Mouse (Mus musculus) intestine, embryonic 14.5 days (tissue): ENCODE data around the gene Gm5916. TPM values are rescaled to one million over a fixed set of nuclear protein-coding genes. Genes with fewer than 3 reads are reported as not detected.

ENCODE experiments used
- ATAC-seq: fragments of 200-750 bp; cut with Nextera tagmentation; replicated peaks from 2 replicates; pipeline ENCODE4 v1.8.0; 2017; ENCODE audit warnings: low read depth, moderate number of reproducible peaks, moderate TSS enrichment, moderate library complexity; ENCODE audit not compliant: low FRiP score, low TSS enrichment
- DNase-seq: peaks from one replicate; pipeline ENCODE4 v3.0.0-alpha.2; 2018; ENCODE audit warnings: low spot score
- H3K27ac ChIP-seq: fragments of 300-500 bp; sonication (generic); 2 replicates; pipeline ENCODE4 v1.5.1; 2014; ENCODE audit warnings: low read depth, mild to moderate bottlenecking, control low read depth
- H3K27me3 ChIP-seq: fragments of 300-500 bp; sonication (generic); replicated peaks from 2 replicates; pipeline ENCODE4 v1.6.1; 2014; ENCODE audit warnings: low read length, control low read depth; ENCODE audit not compliant: control insufficient read depth, insufficient read depth
- H3K36me3 ChIP-seq: fragments of 300-500 bp; sonication (generic); 2 replicates; pipeline ENCODE4 v1.6.1; 2014; ENCODE audit warnings: low read length, control low read depth; ENCODE audit not compliant: control insufficient read depth, insufficient read depth
- H3K4me1 ChIP-seq: fragments of 300-500 bp; sonication (generic); replicated peaks from 2 replicates; pipeline ENCODE4 v1.6.1; 2014; ENCODE audit warnings: low read length, control low read depth, mixed read lengths; ENCODE audit not compliant: control insufficient read depth, insufficient read depth
- H3K4me2 ChIP-seq: fragments of 300-500 bp; sonication (generic); 2 replicates; pipeline ENCODE4 v1.6.1; 2014; ENCODE audit warnings: low read length
- H3K4me3 ChIP-seq: fragments of 300-500 bp; sonication (generic); 2 replicates; pipeline ENCODE4 v1.5.1; 2014; ENCODE audit warnings: low read depth, low read length, control low read depth, mixed read lengths
- H3K9ac ChIP-seq: fragments of 300-500 bp; sonication (generic); 2 replicates; pipeline ENCODE4 v1.6.1; 2014; ENCODE audit warnings: mild to moderate bottlenecking, low read length
- H3K9me3 ChIP-seq: fragments of 300-500 bp; sonication (generic); 2 replicates; pipeline ENCODE4 v1.6.1; 2016; ENCODE audit warnings: low read length, control low read depth; ENCODE audit not compliant: control insufficient read depth
- WGBS: fragments of 180-500 bp; shearing (Covaris S2); extraction: QIAGEN DNeasy Blood & Tissue Kit; methylation state at CpG from one replicate; pipeline ENCODE4 v1.1.7; 2014; 5-methylcytosine and 5-hydroxymethylcytosine counted together
- polyA plus RNA-seq: library from polyadenylated mRNA; unstranded; fragments of >200 nt; fragmentation: Nextera tagmentation; extraction: Ambion mirVana; gene quantifications from 2 replicates; pipeline ENCODE4 v1.2.1, GENCODE M21; 2014

The Gm5916 gene
- not detected in 2 replicates for polyA plus RNA-seq

GRCm38 (mm10) chr9:36128679-36129078 lies at the start of gene Gm5916:
Gene Gm5916 (minus strand): TSS chr9:36128779.
- no peaks in the 10 kb centered on the region for H3K4me1 ChIP-seq
- H3K4me2 ChIP-seq = no peak within 1 kb of the TSS
- no peak within 1 kb of the TSS for H3K27ac ChIP-seq
- no peaks in the 10 kb centered on the region for H3K36me3 ChIP-seq
- DNase-seq (no peak), ATAC-seq (no peak)
- H3K9ac ChIP-seq = no peak within 1 kb of the TSS
- WGBS = 72% methylated on average over 1 of the region's 1 CpGs
- no peak within 1 kb of the TSS for H3K4me3 ChIP-seq
- no peaks in the 10 kb centered on the region for H3K27me3 ChIP-seq
- H3K9me3 ChIP-seq = no peaks in the 10 kb centered on the region

Other genes with a start within 250 kb of the Gm5916 start
- not detected in 2 replicates for gene 9230113P08Rik, start 220.4 kb downstream of the Gm5916 start, polyA plus RNA-seq